Mouse (Mus musculus) B cell, adult 2 months (primary cell): Measurements from ENCODE around the gene Zfp296.
A peak's percentile ranks its signal among the peaks of the same experiment; 100 is the strongest.

ENCODE experiments used
- DNase-seq, 2 experiments: peaks; one replicate each; pipeline ENCODE4 v3.0.0; 2022

Gene Zfp296

GRCm38 (mm10) chr7:19577141-19577852, at the start of gene Zfp296, which contains the start of gene Gemin7:
Zfp296 (plus strand) TSS chr7:19577287.
Gemin7 (minus strand) TSS chr7:19577595.
- DNase-seq = peak; percentile 72 to 76

DNA sequence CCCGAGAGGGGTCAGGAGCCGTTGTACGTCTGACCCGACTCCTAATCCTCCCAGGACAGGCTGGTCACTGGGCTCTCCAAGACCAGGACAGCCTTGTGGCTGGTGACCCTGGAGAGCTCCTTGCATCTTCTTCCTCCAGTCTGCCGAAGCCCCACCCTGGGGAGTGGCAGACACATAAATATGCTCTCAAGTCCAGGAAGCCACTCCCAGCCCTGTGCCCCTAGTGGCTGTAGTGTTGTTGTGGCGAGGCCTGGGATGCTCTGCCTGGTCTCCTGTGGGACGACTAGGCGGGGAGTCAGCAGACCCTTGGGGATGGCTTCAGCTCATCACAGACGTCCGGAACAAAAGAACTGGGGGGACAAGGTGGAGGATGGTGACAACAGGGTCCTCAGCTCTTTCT, 46.0 kb upstream of the Zfp296 start:
- no peak for DNase-seq

DNA sequence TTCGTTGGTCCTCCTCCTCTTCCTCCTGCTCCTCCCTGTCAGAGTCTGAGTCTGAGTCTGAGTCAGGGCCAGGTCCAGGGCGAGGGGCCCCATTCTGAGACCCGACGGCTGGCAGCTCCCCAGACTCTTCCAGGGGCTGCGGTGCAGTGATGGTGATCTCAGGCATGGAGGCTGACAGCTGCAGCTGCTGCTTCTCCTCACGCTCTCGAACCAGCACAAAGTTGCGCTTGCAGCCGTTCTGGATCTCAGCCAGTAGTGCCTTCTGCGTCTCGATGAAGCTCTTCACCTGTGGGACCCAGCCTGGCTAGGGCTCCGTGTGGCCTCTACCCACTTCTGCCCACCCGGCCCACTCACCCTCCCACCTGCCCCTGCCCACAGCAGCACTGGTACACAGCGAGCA, 44.8 kb upstream of the Zfp296 start:
- DNase-seq = no peak

DNA sequence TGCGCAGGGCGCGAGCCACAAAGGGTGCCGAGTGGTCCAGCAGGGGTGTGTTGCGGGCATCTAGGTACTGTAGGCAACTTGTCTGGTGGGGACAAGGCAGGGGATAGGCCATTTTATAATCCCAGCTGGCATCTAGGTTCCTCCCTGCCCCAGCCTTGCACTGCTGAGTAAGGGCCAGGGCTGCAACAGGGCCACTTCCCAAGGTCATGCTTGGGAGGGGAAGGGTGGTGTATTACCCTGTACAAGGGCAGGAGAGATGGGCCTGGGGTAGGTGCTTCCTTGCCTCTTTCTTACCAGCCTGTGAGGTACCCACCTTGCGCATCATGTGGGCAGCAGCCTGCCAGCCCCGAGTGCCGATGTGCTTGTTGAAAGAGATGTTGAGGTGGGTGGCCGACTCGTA, 42.4 kb upstream of the Zfp296 start:
- DNase-seq = no peak

DNA sequence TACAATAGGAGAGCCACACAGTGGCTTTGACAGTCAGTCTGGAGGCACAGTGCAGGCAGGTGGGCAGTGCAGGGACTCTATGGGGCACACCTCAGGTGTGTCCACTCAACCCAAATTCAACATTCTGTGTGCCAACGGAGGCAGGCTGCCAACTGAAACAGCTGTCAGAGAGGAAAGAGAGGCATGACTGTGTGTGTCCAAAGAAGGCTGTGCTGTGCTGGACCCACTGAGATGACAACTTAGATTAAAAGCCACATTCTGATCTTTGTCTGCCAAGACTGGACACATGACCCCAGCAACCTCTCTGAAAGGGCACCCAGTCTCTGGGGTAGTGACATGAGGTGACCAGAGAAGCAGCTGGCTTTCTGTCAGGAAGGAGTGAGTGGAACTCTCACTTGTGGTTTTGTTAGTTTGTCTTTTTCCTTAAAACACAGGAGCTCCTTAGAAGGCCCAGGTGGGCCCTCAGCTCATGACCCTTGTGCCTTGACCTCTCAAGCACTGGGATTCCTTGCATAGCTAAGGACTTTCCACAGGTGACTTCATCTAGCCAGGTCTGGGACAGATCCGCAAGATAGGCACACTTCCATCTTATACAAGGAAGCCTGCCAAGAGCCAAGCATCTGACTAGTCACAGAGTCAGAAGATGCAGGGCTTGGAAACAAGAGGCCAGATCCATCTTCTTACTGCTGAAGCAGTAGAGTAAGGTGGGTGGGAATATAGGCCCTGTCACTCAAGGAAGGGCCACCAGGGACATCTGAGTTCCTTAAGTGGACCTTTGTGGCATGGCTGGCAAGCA, 36.1 kb upstream of the Zfp296 start:
- DNase-seq = no peak

DNA sequence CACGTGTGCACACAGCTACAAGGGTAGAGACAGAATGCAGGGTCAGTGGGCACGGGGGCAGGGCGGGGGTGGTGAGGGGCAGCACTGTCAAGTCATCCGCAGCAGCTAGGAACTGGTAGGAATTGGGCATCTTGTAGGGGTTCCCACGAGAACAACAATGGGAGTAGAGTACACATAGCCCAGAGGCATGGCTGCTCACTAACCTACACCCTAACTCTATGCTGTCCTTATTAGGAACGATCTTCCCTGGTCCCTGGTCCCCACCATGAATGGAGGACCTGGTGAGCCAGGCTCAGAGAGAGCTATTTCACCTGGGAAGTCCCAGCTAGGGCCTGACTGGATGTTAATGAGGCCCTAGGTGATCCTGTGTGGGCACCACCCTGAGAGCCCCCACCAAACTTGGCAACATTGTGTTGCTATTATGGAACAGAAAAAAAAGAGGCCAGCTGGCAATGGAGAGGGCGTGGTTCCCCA, 35.4 kb upstream of the Zfp296 start:
- no peak for DNase-seq

- no peak for DNase-seq
Observed at GRCm38 (mm10) chr7:19542155-19542691, 34.9 kb upstream of the Zfp296 start.

DNA sequence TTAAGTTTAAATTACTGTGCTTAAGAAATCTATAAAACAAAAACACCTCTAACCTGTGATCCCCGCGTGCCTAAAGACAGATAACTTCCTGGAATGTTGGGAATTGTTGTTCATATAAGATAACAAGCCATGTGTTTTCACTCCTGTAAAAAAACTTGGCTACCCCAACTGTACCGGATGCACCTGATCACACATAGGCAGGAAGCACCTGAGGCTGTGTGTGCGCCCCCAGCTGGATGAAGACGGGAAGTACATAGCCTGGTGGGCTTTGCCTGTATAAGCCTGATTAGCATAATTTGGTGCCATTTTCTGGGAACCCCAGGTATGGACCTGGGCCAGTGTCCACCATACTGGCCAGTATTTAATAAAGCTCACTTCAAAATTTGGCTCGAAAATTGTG, 33.5 kb upstream of the Zfp296 start:
- peak; percentile 74 to 76 for DNase-seq

DNA sequence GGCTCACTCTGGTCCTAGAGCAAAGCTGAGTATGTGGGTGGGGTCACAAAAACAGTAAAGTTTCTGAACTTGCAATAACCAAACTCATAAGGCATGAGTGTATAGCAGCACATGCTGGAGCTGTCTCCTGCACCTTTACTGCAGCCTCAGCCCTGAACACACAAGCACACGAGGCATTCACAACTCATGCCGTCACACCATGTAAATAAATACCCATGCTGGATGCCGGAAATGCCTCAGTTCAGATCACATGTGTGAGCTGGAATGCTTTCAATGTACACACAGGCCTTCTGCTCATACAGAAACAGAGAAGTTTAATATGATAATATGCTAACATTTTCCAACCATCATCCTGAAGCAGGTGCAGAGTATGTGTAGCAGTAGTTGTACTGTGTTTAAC, 31.1 kb upstream of the Zfp296 start:
- no peak for DNase-seq

DNA sequence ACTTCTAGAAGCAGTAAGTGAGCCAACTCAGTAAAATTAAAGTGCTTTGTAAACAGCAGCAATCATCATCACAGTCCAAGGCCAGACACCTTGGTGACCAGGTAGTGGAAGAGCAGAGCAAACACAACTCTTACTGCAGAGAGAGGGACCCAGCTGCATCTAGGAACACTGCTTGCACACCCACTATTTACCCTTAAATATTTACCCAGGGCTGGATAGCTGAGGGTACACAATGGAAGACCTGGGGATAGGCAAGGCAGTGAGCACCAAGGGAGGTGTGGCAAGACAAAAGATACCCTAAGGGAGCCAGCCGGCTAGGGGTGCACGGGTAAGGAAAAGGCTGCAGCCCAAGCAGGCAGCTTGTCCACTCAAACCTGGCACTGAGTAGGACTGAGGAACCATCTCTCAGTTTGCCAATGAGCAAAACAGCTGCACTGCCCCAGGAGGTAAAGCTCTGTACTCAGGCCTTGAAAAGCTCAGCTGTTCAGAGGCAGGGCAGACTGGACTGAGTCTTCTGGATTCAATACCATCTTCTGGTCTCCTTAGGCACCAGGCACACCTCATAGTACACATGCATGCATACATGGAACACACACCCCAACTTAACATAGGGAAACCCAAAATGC, 29.6 kb upstream of the Zfp296 start:
- DNase-seq = no peak

DNA sequence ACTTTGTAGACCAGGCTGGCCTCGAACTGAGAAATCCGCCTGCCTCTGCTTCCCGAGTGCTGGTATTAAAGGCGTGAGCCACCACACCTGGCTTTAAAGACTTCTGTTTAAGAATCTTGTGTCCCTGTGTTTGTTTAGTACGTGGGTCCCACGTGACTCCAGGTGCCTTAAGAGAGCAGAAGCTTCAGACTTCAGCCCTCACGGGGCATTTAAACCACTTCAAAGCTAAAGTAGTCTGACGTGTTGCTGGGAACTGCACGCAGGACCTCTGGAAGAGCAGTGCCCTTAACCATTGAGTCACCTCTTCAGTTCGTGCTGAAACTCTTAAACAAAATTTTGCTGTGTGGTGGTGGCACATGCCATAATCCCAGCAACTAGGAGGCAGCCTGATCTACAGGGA, 27.7 kb upstream of the Zfp296 start:
- no peak for DNase-seq

- DNase-seq = no peak
Observed at GRCm38 (mm10) chr7:19551634-19552033, 25.5 kb upstream of the Zfp296 start.

DNA sequence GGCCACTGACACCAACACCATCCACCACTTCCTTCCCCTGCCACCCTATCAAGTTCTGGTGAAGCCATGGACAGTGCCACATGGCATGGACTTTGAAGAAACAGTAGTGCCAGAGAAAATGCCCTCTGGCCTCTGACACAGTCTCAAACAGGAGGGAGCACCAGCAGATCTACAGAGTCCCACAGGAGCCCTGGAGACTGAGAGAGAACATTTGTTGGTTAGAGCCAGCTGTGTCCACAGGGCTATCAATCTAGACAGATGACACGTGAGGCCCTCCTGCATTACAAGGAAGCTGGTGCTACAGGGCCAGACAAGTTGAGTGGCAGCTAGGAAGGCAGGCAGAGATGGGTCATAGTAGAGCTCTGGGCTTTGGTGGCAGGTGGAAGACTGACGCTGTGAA, 24.6 kb upstream of the Zfp296 start:
- no peak for DNase-seq

- DNase-seq = no peak
Observed at GRCm38 (mm10) chr7:19554168-19554567, 22.9 kb upstream of the Zfp296 start.

GRCm38 (mm10) chr7:19557086-19557485, 20.0 kb upstream of the Zfp296 start:
- DNase-seq = no peak

GRCm38 (mm10) chr7:19557982-19558900, 18.8 kb upstream of the Zfp296 start:
- DNase-seq = no peak

GRCm38 (mm10) chr7:19558965-19559364, 18.1 kb upstream of the Zfp296 start:
- peak; percentile 53 to 56 for DNase-seq

GRCm38 (mm10) chr7:19560491-19561260, 16.4 kb upstream of the Zfp296 start:
- DNase-seq = no peak

DNA sequence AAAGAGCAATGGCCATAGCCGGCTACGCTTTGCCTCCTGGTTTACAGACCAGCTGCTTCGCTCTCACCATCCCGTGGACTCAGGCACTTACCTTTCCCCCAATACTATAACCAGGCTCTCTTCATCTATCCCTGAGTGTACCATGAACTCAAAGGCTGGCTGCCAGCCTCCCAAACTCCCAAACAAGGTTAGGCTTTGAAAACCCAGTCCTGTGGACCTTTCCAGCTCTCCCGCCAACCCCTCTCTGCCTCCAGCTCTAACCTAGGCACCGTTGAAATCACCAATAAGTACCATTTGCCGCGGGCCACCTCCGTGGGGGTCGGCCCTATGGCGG, 15.7 kb upstream of the Zfp296 start:
- DNase-seq = peak in 1 of 2 experiments; percentile 19

- peak; percentile 90 to 93 for DNase-seq
Observed at GRCm38 (mm10) chr7:19561765-19562642, 15.1 kb upstream of the Zfp296 start.
